Mouse (Mus musculus) megakaryocyte, adult 5-6 weeks (primary cell): Measurements from ENCODE around the gene Zbtb8b. TPM values are rescaled to one million over a fixed set of nuclear protein-coding genes. Genes with fewer than 3 reads are reported as not detected.

Experiments used
- ATAC-seq: 2 replicates; pipeline ENCODE4 v1.8.0; 2016; ENCODE audit warnings: mild to moderate bottlenecking, inconsistent platforms; ENCODE audit not compliant: poor library complexity, severe bottlenecking
- total RNA-seq, 2 experiments: library from RNA; stranded (forward) in 1 of 2; stranded (reverse) in 1 of 2; fragments of 153-499, 151-499 nt in 1 of 2; fragments of 221-1000, 200-1000 nt in 1 of 2; gene quantifications; 2 replicates each; pipeline versions ENCODE4 v1.2.3 to v1.2.4; 2015 to 2017

Zbtb8b gene
- total RNA-seq, 2 experiments from 2014 or later, result not detected

DNA sequence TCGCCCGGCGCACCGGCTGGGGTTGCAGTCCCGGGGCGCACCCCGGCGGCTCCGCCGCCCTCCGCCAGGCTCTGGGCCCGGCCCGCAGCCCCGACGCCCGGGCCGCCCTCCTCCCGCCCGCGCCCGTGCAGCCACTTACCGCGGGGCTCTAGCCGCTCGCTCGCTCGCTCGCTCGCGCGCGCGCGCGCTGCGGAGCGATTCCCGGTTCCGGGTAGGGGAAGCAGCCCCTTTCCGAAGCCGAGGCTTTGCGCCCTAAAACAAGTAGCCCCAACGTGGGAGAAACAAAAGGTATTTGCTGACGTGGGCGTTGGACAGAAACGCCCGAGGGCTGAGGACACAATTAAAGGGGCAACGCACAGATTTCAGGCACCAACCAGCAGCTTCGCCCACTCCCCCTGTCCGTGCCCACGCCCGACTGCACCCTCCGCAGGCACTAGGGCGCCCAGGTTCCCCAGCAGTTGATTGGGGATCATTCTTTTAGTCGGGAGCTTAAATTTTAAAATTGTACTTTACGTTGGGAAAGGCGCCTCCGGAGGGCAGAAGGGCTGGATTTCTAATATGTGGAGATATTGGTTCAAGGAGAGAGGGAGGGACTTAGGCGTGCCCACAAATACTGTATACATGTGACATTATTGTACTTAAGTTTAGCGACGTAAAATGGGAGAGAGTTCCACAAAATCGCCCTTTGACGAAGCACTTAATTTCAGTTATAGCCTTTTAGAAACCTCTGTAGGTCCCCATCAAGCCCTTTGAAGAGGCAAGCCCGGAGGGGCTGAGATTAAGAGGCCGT lies 62.9 kb downstream of the Zbtb8b start, which contains the start of gene Zbtb8a:
Gene Zbtb8a (minus strand): TSS at position 516 of the 790 bp plus-strand sequence.
- ATAC-seq, result peak; percentile 53

GRCm38 (mm10) chr4:129376961-129377545 lies 63.6 kb downstream of the Zbtb8b start:
- ATAC-seq, result peak; percentile 46

DNA sequence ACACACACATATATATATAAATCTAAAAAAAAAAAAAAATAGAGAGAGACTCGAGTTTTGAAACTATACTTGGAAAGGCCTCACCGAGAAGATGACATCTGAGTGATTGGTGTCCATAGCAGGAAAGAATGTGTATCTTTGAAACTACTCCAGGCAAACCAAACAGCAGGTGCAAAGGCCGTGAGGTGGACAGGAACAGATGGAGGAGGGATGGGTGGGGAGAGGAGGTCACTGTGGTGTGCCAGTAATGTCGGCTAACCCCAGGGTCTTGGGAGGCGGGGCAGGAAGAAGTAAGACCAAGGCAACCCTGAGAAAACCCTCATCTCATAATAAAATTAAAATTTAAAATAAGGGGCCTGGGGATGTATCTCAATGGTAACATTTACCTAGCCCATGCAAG lies 64.8 kb downstream of the Zbtb8b start:
- ATAC-seq, result no peak

Other genes starting within 250 kb of the Zbtb8b start
- gene C77080, start 179.4 kb downstream of the Zbtb8b start, total RNA-seq (2015), result not detected in 2 replicates
- gene C77080, start 179.4 kb downstream of the Zbtb8b start, total RNA-seq (2017), result not detected in 2 replicates
- gene Sync, start 153.2 kb downstream of the Zbtb8b start, total RNA-seq (2015), result not detected in 2 replicates
- gene Sync, start 153.2 kb downstream of the Zbtb8b start, total RNA-seq (2017), result 1.3 TPM in 1 of 2 replicates, not detected in the other
- gene Rbbp4, start 105.5 kb downstream of the Zbtb8b start, total RNA-seq (2015), result 174 and 182 TPM in 2 replicates
- 86.5 and 88.9 TPM in 2 replicates for gene Rbbp4, start 105.5 kb downstream of the Zbtb8b start, total RNA-seq (2017)
- 60.9 and 69.8 TPM in 2 replicates for gene Zbtb8os, start 105.2 kb downstream of the Zbtb8b start, total RNA-seq (2015)
- gene Zbtb8os, start 105.2 kb downstream of the Zbtb8b start, total RNA-seq (2017), result 79.7 and 84.8 TPM in 2 replicates
- gene Zbtb8a, start 62.7 kb downstream of the Zbtb8b start, total RNA-seq (2015), result 3.0 and 3.3 TPM in 2 replicates
- gene Zbtb8a, start 62.7 kb downstream of the Zbtb8b start, total RNA-seq (2017), result 9.3 and 9.4 TPM in 2 replicates
- gene Bsdc1, start 20.7 kb upstream of the Zbtb8b start, total RNA-seq (2015), result 24.3 and 24.9 TPM in 2 replicates
- 28.5 and 35.8 TPM in 2 replicates for gene Bsdc1, start 20.7 kb upstream of the Zbtb8b start, total RNA-seq (2017)
- gene Tssk3, start 50.2 kb upstream of the Zbtb8b start, total RNA-seq (2015), result not detected in 2 replicates
- not detected in 2 replicates for gene Tssk3, start 50.2 kb upstream of the Zbtb8b start, total RNA-seq (2017)
- not detected in 2 replicates for gene Fam229a, start 50.3 kb upstream of the Zbtb8b start, total RNA-seq (2015)
- gene Fam229a, start 50.3 kb upstream of the Zbtb8b start, total RNA-seq (2017), result not detected in 2 replicates
- gene Marcksl1, start 72.7 kb upstream of the Zbtb8b start, total RNA-seq (2015), result 28.5 and 32.6 TPM in 2 replicates
- gene Marcksl1, start 72.7 kb upstream of the Zbtb8b start, total RNA-seq (2017), result 25.4 and 29.3 TPM in 2 replicates
- 94.1 and 98.6 TPM in 2 replicates for gene Hdac1, start 101.9 kb upstream of the Zbtb8b start, total RNA-seq (2015)
- 68.6 and 75.0 TPM in 2 replicates for gene Hdac1, start 101.9 kb upstream of the Zbtb8b start, total RNA-seq (2017)
- 5.6 and 8.2 TPM in 2 replicates for gene Lck, start 132.8 kb upstream of the Zbtb8b start, total RNA-seq (2015)
- gene Lck, start 132.8 kb upstream of the Zbtb8b start, total RNA-seq (2017), result 6.0 and 6.9 TPM in 2 replicates
- gene Fam167b, start 137.7 kb upstream of the Zbtb8b start, total RNA-seq (2015), result not detected in 2 replicates
- not detected in 2 replicates for gene Fam167b, start 137.7 kb upstream of the Zbtb8b start, total RNA-seq (2017)
- gene Eif3i, start 159.8 kb upstream of the Zbtb8b start, total RNA-seq (2015), result 186 and 204 TPM in 2 replicates
- gene Eif3i, start 159.8 kb upstream of the Zbtb8b start, total RNA-seq (2017), result 140 and 156 TPM in 2 replicates
- gene Tmem234, start 159.8 kb upstream of the Zbtb8b start, total RNA-seq (2015), result 104 and 120 TPM in 2 replicates
- gene Tmem234, start 159.8 kb upstream of the Zbtb8b start, total RNA-seq (2017), result 126 and 128 TPM in 2 replicates
- 1.0 and 3.5 TPM in 2 replicates for gene Dcdc2b, start 173.4 kb upstream of the Zbtb8b start, total RNA-seq (2015)
- not detected in 2 replicates for gene Dcdc2b, start 173.4 kb upstream of the Zbtb8b start, total RNA-seq (2017)
- 14.3 and 16.6 TPM in 2 replicates for gene Iqcc, start 178.2 kb upstream of the Zbtb8b start, total RNA-seq (2015)
- gene Iqcc, start 178.2 kb upstream of the Zbtb8b start, total RNA-seq (2017), result 6.4 and 7.4 TPM in 2 replicates
- gene Ccdc28b, start 183.1 kb upstream of the Zbtb8b start, total RNA-seq (2015), result 49.7 and 68.6 TPM in 2 replicates
- gene Ccdc28b, start 183.1 kb upstream of the Zbtb8b start, total RNA-seq (2017), result 77.2 and 89.0 TPM in 2 replicates
- 14.6 and 16.3 TPM in 2 replicates for gene Txlna, start 200.2 kb upstream of the Zbtb8b start, total RNA-seq (2015)
- gene Txlna, start 200.2 kb upstream of the Zbtb8b start, total RNA-seq (2017), result 55.8 and 68.1 TPM in 2 replicates
- 17.4 and 25.4 TPM in 2 replicates for gene Kpna6, start 231.9 kb upstream of the Zbtb8b start, total RNA-seq (2015)
- gene Kpna6, start 231.9 kb upstream of the Zbtb8b start, total RNA-seq (2017), result 20.7 and 21.6 TPM in 2 replicates